Mouse (Mus musculus): ENCODE measurements at regions not wholly inside any gene's neighbourhood (a gene's known extent, or its start where the extent isn't known, plus 50 kb on each side); places are given as distances from the start of the nearest gene placed in this dataset.
"Not testable (repeated sequence)": the region's sequence is repeated elsewhere in the genome, so short reads cannot be mapped to it uniquely, and the experiment has no call there.

- Histone ChIP-seq H3K27me3 (ENCODE audit: insufficient read depth, low read length) (no peaks in the 10 kb centered on the region), H3K9me3 (ENCODE audit: low read length) (peaks cover 48% of the 10 kb centered on the region), H3K4me3 (replicated peaks; ENCODE audit: low read length) (no peak overlapping the region), H3K36me3 (ENCODE audit: insufficient read depth, low read length) (no peaks in the 10 kb centered on the region), H3K4me1 (replicated peaks; ENCODE audit: low read depth, low read length) (no peaks in the 10 kb centered on the region)
- TF ChIP-seq POU5F1 (IDR thresholded peaks at IDR 0.05; ENCODE audit: borderline replicate concordance, low read length) (no peak), NANOG (IDR thresholded peaks at IDR 0.05; ENCODE audit: borderline replicate concordance, low read length) (no peak), CTCF (conservative IDR thresholded peaks at IDR 0.05; ENCODE audit: low read length) (no peak)
These were observed 705.4 kb upstream of the Pou3f2 start for GRCm38 (mm10) chr4:23193384-23194135.

- no peaks in the 10 kb centered on the region for H3K36me3 ChIP-seq (ENCODE audit: insufficient read depth, low read length)
- H3K27me3 ChIP-seq (ENCODE audit: insufficient read depth, low read length) = no peaks in the 10 kb centered on the region
- H3K4me3 ChIP-seq (replicated peaks; ENCODE audit: low read length) = no peak overlapping the region
- no peaks in the 10 kb centered on the region for H3K4me1 ChIP-seq (replicated peaks; ENCODE audit: low read depth, low read length)
- no peaks in the 10 kb centered on the region for H3K9me3 ChIP-seq (ENCODE audit: low read length)
- no peak for TF ChIP-seq NANOG (IDR thresholded peaks at IDR 0.05; ENCODE audit: borderline replicate concordance, low read length)
- TF ChIP-seq POU5F1 (IDR thresholded peaks at IDR 0.05; ENCODE audit: borderline replicate concordance, low read length) = no peak
- TF ChIP-seq CTCF (conservative IDR thresholded peaks at IDR 0.05; ENCODE audit: low read length) = no peak
These were observed 685.6 kb upstream of the Pou3f2 start for GRCm38 (mm10) chr4:23173811-23174210.

- no peaks in the 10 kb centered on the region for H3K27me3 ChIP-seq (ENCODE audit: insufficient read depth, low read length)
- no peaks in the 10 kb centered on the region for H3K4me1 ChIP-seq (replicated peaks; ENCODE audit: low read depth, low read length)
- H3K4me3 ChIP-seq (replicated peaks; ENCODE audit: low read length) = no peak overlapping the region
- TF ChIP-seq CTCF (conservative IDR thresholded peaks at IDR 0.05; ENCODE audit: low read length) = no peak
- no peak for TF ChIP-seq POU5F1 (IDR thresholded peaks at IDR 0.05; ENCODE audit: borderline replicate concordance, low read length)
- TF ChIP-seq NANOG (IDR thresholded peaks at IDR 0.05; ENCODE audit: borderline replicate concordance, low read length) = no peak
- H3K9me3 ChIP-seq (ENCODE audit: low read length) = no peaks in the 10 kb centered on the region
- H3K36me3 ChIP-seq (ENCODE audit: insufficient read depth, low read length) = no peaks in the 10 kb centered on the region
These were observed 685.2 kb upstream of the Pou3f2 start for GRCm38 (mm10) chr4:23173330-23173729.

GRCm38 (mm10) chr4:23148097-23148849, 660.1 kb upstream of the Pou3f2 start:
- no peaks in the 10 kb centered on the region for H3K4me1 ChIP-seq (replicated peaks; ENCODE audit: low read depth, low read length)
- H3K9me3 ChIP-seq (ENCODE audit: low read length) = no peaks in the 10 kb centered on the region
- no peak overlapping the region for H3K4me3 ChIP-seq (replicated peaks; ENCODE audit: low read length)
- no peak for TF ChIP-seq NANOG (IDR thresholded peaks at IDR 0.05; ENCODE audit: borderline replicate concordance, low read length)
- TF ChIP-seq CTCF (conservative IDR thresholded peaks at IDR 0.05; ENCODE audit: low read length) = no peak
- no peak for TF ChIP-seq POU5F1 (IDR thresholded peaks at IDR 0.05; ENCODE audit: borderline replicate concordance, low read length)
- no peaks in the 10 kb centered on the region for H3K27me3 ChIP-seq (ENCODE audit: insufficient read depth, low read length)
- no peaks in the 10 kb centered on the region for H3K36me3 ChIP-seq (ENCODE audit: insufficient read depth, low read length)

- Histone ChIP-seq H3K4me3 (replicated peaks; ENCODE audit: low read length) (no peak overlapping the region), H3K9me3 (ENCODE audit: low read length) (no peaks in the 10 kb centered on the region; the same call in 1 of the 2 replicates), H3K4me1 (replicated peaks; ENCODE audit: low read depth, low read length) (no peaks in the 10 kb centered on the region), H3K27me3 (ENCODE audit: insufficient read depth, low read length) (no peaks in the 10 kb centered on the region), H3K36me3 (ENCODE audit: insufficient read depth, low read length) (no peaks in the 10 kb centered on the region)
- TF ChIP-seq POU5F1 (IDR thresholded peaks at IDR 0.05; ENCODE audit: borderline replicate concordance, low read length) (no peak), CTCF (conservative IDR thresholded peaks at IDR 0.05; ENCODE audit: low read length) (no peak), NANOG (IDR thresholded peaks at IDR 0.05; ENCODE audit: borderline replicate concordance, low read length) (no peak)
These were observed 645.2 kb upstream of the Pou3f2 start for GRCm38 (mm10) chr4:23133386-23133785.

GRCm38 (mm10) chr4:23101452-23101851, 613.3 kb upstream of the Pou3f2 start:
- peaks cover 11% of the 10 kb centered on the region for H3K9me3 ChIP-seq (ENCODE audit: low read length)
- not testable (repeated sequence) for H3K4me3 ChIP-seq (replicated peaks; ENCODE audit: low read length)

GRCm38 (mm10) chr4:23079521-23079920, 591.4 kb upstream of the Pou3f2 start:
- TF ChIP-seq CTCF (conservative IDR thresholded peaks at IDR 0.05; ENCODE audit: low read length) (no peak), POU5F1 (IDR thresholded peaks at IDR 0.05; ENCODE audit: borderline replicate concordance, low read length) (no peak), NANOG (IDR thresholded peaks at IDR 0.05; ENCODE audit: borderline replicate concordance, low read length) (no peak)
- Histone ChIP-seq H3K9me3 (ENCODE audit: low read length) (no peaks in the 10 kb centered on the region), H3K27me3 (ENCODE audit: insufficient read depth, low read length) (no peaks in the 10 kb centered on the region), H3K4me1 (replicated peaks; ENCODE audit: low read depth, low read length) (no peaks in the 10 kb centered on the region), H3K36me3 (ENCODE audit: insufficient read depth, low read length) (no peaks in the 10 kb centered on the region), H3K4me3 (replicated peaks; ENCODE audit: low read length) (no peak overlapping the region)

More at GRCm38 (mm10) chr4:23101452-23101851, 613.3 kb upstream of the Pou3f2 start:
- not testable (repeated sequence) for H3K27me3 ChIP-seq (ENCODE audit: insufficient read depth, low read length); H3K4me1 ChIP-seq (replicated peaks; ENCODE audit: low read depth, low read length); H3K36me3 ChIP-seq (ENCODE audit: insufficient read depth, low read length)

- TF ChIP-seq POU5F1 (IDR thresholded peaks at IDR 0.05; ENCODE audit: borderline replicate concordance, low read length) = no peak
- TF ChIP-seq CTCF (conservative IDR thresholded peaks at IDR 0.05; ENCODE audit: low read length) = no peak
- TF ChIP-seq NANOG (IDR thresholded peaks at IDR 0.05; ENCODE audit: borderline replicate concordance, low read length) = no peak
- no peak overlapping the region for H3K4me3 ChIP-seq (replicated peaks; ENCODE audit: low read length)
These were observed 589.4 kb upstream of the Pou3f2 start for GRCm38 (mm10) chr4:23077603-23078002.

More at GRCm38 (mm10) chr4:23077603-23078002, 589.4 kb upstream of the Pou3f2 start:
- Histone ChIP-seq H3K27me3 (ENCODE audit: insufficient read depth, low read length) (no peaks in the 10 kb centered on the region), H3K9me3 (ENCODE audit: low read length) (no peaks in the 10 kb centered on the region), H3K4me1 (replicated peaks; ENCODE audit: low read depth, low read length) (no peaks in the 10 kb centered on the region), H3K36me3 (ENCODE audit: insufficient read depth, low read length) (no peaks in the 10 kb centered on the region)
